Mouse (Mus musculus): ENCODE data around the gene Gm10715.
A peak's percentile ranks its signal among the peaks of the same experiment; 100 is the strongest.
"Not testable (repeated sequence)": the region's sequence is repeated elsewhere in the genome, so short reads cannot be mapped to it uniquely, and the experiment has no call there.

Gm10715 gene

GRCm38 (mm10) chr9:3025653-3026052 is 11.0 kb upstream of the Gm10715 start:
- DNase-seq = peak; percentile 57

GRCm38 (mm10) chr9:3026136-3026535 is 10.5 kb upstream of the Gm10715 start:
- DNase-seq = not testable (repeated sequence)

- DNase-seq = not testable (repeated sequence)
Observed at GRCm38 (mm10) chr9:3026741-3027140, 9.9 kb upstream of the Gm10715 start.

DNA sequence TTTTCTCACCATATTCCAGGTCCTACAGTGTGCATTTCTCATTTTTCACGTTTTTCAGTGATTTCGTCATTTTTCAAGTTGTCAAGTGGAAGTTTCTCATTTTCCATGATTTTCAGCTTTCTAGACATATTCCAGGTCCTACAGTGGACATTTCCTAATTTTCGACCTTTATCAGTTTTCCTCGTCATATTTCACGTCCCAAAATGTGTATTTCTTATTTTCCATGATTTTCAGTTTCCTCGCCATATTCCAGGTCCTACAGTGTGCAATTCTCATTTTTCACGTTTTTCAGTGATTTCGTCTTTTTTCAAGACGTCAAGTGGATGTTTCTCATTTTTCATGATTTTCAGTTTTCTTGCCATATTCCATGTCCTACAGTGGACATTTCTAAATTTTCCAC is 9.5 kb upstream of the Gm10715 start:
- DNase-seq = not testable (repeated sequence)

- peak; percentile 36 for DNase-seq
Observed at GRCm38 (mm10) chr9:3029276-3030000, 7.2 kb upstream of the Gm10715 start.

DNA sequence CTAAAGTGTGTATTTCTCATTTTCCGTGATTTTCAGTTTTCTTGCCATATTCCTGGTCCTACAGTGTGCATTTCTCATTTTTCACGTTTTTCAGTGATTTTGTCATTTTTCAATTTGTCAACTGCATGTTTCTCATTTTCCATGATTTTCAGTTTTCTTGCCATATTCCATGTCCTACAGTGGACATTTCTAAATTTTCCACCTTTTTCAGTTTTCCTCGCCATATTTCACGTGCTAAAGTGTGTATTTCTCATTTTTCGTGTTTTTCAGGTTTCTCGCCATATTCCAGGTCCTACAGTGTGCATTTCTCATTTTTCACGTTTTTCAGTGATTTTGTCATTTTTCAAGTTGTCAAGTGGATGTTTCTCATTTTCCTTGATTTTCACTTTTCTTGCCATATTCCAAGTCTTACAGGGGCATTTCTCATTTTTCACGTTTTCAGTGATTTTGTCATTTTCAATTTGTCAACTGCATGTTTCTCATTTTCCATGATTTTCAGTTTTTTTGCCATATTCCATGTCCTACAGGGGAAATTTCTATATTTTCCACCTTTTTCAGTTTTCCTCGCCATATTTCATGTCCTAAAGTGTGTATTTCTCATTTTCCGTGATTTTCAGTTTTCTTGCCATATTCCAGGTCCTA is 5.9 kb upstream of the Gm10715 start:
- DNase-seq = not testable (repeated sequence)

GRCm38 (mm10) chr9:3034299-3034698 is 2.4 kb upstream of the Gm10715 start, which contains the start of gene Gm17535:
Gene Gm17535 (plus strand): TSS chr9:3034599.
- DNase-seq = not testable (repeated sequence)

DNA sequence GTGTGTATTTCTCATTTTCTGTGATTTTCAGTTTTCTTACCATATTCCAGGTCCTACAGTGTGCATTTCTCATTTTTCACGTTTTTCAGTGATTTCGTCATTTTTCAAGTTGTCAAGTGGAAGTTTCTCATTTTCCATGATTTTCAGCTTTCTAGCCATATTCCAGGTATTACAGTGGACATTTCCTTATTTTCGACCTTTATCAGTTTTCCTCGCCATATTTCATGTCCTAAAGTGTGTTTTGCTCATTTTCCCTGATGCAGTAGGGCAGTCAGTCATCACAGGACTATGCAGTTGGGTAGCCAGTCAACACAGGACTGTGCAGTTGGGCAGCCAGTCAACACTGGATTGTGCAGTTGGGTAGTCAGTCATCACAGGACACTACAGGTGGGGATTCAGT is 1.5 kb downstream of the Gm10715 start:
- not testable (repeated sequence) for DNase-seq
